Mouse (Mus musculus) limb, embryonic 10.5 days (tissue): ENCODE results near the gene Wdr4. TPM values are rescaled to one million over a fixed set of nuclear protein-coding genes. Genes with fewer than 3 reads are reported as not detected.
"Not testable (repeated sequence)": the region's sequence is repeated elsewhere in the genome, so short reads cannot be mapped to it uniquely, and the experiment has no call there.

Experiments
- DNase-seq: peaks from one replicate; pipeline ENCODE4 v3.0.0-alpha.2; 2017; ENCODE audit warnings: low spot score
- H3K27ac ChIP-seq: fragments of 300-500 bp; sonication (generic); 2 replicates; pipeline ENCODE4 v1.5.1; 2016; ENCODE audit warnings: mild to moderate bottlenecking
- H3K27me3 ChIP-seq: fragments of 300-500 bp; sonication (generic); 2 replicates; pipeline ENCODE4 v1.6.1; 2016; ENCODE audit warnings: low read depth, mild to moderate bottlenecking; ENCODE audit not compliant: poor library complexity, severe bottlenecking
- H3K36me3 ChIP-seq: fragments of 300-500 bp; sonication (generic); 2 replicates; pipeline ENCODE4 v1.6.1; 2016; ENCODE audit warnings: mild to moderate bottlenecking, moderate library complexity
- H3K4me1 ChIP-seq: fragments of 300-500 bp; sonication (generic); 2 replicates; pipeline ENCODE4 v1.6.1; 2016
- H3K4me3 ChIP-seq: fragments of 300-500 bp; sonication (generic); 2 replicates; pipeline ENCODE4 v1.5.1; 2016; ENCODE audit warnings: mild to moderate bottlenecking, moderate library complexity
- H3K9me3 ChIP-seq: fragments of 300-500 bp; sonication (generic); replicated peaks from 2 replicates; pipeline ENCODE4 v1.6.1; 2016; ENCODE audit warnings: mild to moderate bottlenecking
- WGBS: fragments of 180-500 bp; shearing (Covaris S2); methylation state at CpG from one replicate; pipeline ENCODE4 v1.1.7; 2016; 5-methylcytosine and 5-hydroxymethylcytosine counted together
- polyA plus RNA-seq: library from polyadenylated mRNA; unstranded; fragments of >200 nt; fragmentation: Nextera tagmentation; extraction: Ambion mirVana; gene quantifications from 2 replicates; pipeline ENCODE4 v1.2.1, GENCODE M21; 2016

Wdr4 gene
- polyA plus RNA-seq, 1 experiment from 2014 or later = 69.5 TPM

DNA sequence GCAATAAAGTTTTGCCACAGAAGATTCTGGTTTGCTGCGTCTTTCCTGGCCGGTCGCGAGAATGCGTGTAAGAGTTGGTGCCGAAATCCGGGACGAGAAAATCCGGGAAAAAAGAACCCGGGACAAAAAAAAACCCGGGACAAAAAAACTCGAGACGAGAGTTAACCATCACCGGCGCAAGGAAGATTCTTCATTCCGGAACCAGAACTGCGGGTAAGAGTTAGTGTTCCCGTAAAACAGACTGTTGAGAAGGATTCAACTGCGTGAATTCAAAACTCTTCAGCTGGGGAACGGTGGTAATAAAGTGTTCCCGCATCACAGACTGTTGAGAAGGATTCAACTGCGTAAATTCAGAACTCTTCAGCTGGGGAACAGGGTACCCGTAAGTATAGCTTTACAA is 32.8 kb upstream of the Wdr4 start:
- H3K27me3 ChIP-seq, H3K27ac ChIP-seq, DNase-seq, H3K9me3 ChIP-seq, H3K4me3 ChIP-seq, H3K36me3 ChIP-seq: not testable (repeated sequence)
- H3K4me1 ChIP-seq = peaks cover 26% of the 10 kb centered on the region
- whole genome bisulfite sequencing = 95% methylated on average over 23 of the region's 23 CpGs

DNA sequence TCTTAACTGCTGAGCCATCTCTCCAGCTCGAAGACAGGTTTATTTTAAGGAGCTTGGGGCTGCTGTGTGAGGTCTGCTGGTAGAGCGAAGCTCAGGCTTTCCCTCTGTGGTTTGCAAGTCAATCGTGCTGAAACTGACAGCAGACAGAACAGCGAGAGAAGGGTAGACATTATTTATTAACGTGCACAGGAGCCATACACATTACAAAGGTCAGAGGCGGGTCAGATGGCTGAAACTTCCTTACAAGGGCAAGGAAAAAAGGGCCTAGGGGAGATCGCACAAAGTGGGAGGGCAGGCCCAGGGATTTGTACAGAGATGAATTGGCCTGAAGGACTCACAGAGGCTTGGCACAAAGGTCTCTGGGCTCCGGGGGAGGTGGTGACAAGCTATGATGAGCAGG is 29.6 kb upstream of the Wdr4 start:
- Histone ChIP-seq H3K36me3 (no peaks in the 10 kb centered on the region), H3K9me3 (no peaks in the 10 kb centered on the region), H3K27me3 (no peaks in the 10 kb centered on the region), H3K27ac (no peak overlapping the region), H3K4me1 (peaks cover 11% of the 10 kb centered on the region), H3K4me3 (no peak overlapping the region)
- WGBS = 59% methylated on average over 8 of the region's 8 CpGs
- no peak for DNase-seq

DNA sequence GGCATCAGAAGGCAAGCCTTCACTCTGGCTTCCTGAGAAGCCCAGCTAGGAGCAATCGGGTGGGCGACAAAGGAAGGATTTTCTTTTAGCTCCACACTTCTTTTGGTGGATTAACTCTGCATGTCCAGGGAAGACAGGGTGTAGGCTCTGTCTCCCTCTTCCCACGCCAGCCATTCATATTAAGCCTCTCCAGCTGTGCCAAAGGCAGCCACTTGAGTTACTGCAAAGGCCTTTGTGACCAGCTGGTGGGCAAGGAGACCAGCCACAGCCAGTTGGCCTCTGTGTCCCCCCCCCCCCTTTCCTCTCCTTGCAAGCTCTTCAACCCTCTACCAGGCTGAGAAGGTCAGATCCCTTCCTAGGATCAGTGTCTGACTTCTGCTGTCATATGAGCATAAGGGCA is 28.2 kb upstream of the Wdr4 start:
- no peaks in the 10 kb centered on the region for H3K27me3 ChIP-seq
- H3K9me3 ChIP-seq = no peaks in the 10 kb centered on the region
- H3K36me3 ChIP-seq = no peaks in the 10 kb centered on the region
- DNase-seq = no peak
- WGBS = 84% methylated on average over 3 of the region's 3 CpGs
- peaks cover 11% of the 10 kb centered on the region for H3K4me1 ChIP-seq
- no peak overlapping the region for H3K4me3 ChIP-seq
- H3K27ac ChIP-seq = peak overlapping the region; percentile 12; the same call in 1 of the 2 replicates

DNA sequence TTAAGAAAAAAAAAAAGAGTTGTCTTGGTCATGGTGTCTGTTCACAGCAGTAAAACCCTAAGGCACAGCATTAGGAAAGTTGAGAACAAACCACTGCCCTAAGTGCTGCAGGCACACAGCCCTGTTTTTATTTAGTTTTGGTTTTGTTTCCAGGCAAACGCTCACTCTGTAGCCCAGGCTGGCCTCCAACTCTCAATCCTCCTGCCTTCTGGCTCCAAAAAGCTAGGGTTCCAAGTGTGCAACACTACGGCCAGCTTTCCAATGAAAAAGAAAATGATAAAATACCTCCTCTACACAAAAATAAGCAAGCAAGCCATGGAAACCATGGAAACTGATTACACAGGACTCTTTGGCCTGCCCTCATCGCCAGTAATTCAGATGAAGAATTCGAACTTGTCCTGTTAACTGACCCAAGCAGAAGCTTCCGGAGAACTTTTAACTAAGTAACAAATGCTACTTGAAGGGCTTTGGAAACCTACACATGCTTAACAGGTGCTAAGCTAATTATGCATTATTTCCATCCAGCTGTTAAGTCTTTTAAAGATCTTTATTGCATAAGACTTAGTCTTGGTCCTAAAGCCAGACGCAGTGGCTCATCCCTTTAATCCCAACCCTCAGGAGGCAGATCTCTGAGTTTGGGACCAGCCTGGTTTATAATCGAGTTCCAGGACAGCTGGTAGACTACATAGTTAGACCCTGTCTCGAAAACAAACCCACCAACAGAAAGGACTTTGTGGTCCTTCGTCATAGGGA is 26.8 kb upstream of the Wdr4 start:
- Histone ChIP-seq H3K27me3 (no peaks in the 10 kb centered on the region), H3K36me3 (no peaks in the 10 kb centered on the region), H3K27ac (no peak overlapping the region), H3K9me3 (no peaks in the 10 kb centered on the region), H3K4me1 (peaks cover 18% of the 10 kb centered on the region), H3K4me3 (no peak overlapping the region)
- WGBS = 91% methylated on average over 9 of the region's 9 CpGs
- DNase-seq = no peak

DNA sequence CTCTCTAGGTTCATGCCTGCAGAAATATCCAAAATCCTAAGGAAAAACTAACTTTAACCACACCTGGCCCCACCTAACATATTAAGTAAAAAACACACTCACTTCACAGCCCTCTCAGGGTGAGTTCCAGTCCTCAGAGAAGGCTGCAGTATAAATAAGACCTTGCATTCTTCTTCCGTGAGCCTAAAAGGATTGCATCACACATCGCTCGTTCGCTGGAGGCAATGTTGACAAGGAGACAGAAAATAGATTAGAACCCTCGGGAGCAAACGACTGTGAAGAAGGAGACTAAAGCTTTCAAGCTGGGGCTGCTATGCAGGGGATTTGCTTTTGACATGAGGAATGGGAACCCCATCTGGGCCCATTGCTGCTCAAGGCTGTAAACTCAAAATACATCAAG is 23.8 kb upstream of the Wdr4 start:
- Histone ChIP-seq H3K36me3 (no peaks in the 10 kb centered on the region), H3K27me3 (no peaks in the 10 kb centered on the region), H3K4me3 (no peak overlapping the region), H3K4me1 (peaks cover 29% of the 10 kb centered on the region), H3K27ac (no peak overlapping the region), H3K9me3 (no peaks in the 10 kb centered on the region)
- no peak for DNase-seq
- 49% methylated on average over 6 of the region's 6 CpGs for WGBS

DNA sequence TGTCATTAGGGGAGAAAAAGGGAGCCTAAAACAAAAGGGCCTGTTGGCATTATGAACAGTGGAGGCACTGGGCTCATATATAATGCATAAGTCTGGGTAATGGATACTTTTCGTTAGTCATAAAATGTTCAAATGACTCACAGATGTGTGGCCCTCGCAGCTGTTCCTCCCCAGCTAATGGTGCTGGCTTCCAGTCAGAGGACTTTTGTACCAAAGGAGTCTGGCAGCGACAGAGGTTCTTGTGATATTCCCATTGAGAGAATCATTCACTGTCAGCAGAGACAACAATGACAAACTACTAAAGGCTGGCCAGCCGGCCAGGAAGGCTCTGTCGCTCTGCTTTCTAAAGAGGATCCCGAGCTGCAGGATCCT is 21.7 kb upstream of the Wdr4 start:
- H3K36me3 ChIP-seq = no peaks in the 10 kb centered on the region
- H3K27me3 ChIP-seq = no peaks in the 10 kb centered on the region
- H3K4me3 ChIP-seq = no peak overlapping the region
- peak overlapping the region; percentile 71 for H3K27ac ChIP-seq
- H3K4me1 ChIP-seq = peaks cover 25% of the 10 kb centered on the region
- WGBS = 42% methylated on average over 6 of the region's 6 CpGs
- no peaks in the 10 kb centered on the region for H3K9me3 ChIP-seq
- DNase-seq = peak; percentile 65

DNA sequence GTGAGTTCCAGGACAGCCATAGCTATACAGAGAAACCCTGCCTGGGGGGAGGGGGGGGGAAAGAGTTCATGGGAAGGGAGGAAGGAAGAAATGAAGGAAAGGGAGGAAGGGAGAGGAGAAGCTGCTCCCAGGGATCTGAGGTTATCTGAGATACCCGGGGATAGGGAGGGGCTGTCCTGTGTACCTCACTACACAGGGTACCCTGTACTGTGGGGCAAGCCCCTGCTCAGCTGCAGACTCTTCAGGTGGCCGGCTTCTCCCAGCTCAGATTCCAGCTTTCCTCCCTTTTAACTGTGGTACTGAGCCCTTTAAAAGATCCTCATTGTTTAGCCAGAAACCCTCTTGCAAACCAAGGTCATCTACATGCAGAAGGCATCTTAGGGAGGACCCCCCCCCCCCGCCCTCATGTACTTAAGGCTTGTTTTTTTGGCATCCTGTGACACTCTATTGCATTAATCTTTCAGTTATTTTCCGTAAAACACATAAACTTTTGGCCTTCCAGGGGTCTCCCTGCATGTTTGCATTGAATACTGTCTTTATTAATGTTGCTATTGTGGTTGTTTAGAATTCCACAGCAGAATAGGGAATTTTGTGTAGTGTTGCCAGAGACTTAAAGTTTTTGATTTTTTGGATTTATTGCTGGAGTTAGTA is 21.2 kb upstream of the Wdr4 start:
- Histone ChIP-seq H3K27me3 (no peaks in the 10 kb centered on the region), H3K4me1 (peaks cover 29% of the 10 kb centered on the region), H3K27ac (peak overlapping the region; percentile 71), H3K36me3 (no peaks in the 10 kb centered on the region), H3K9me3 (no peaks in the 10 kb centered on the region), H3K4me3 (no peak overlapping the region)
- WGBS = 74% methylated on average over 4 of the region's 4 CpGs
- no peak for DNase-seq

DNA sequence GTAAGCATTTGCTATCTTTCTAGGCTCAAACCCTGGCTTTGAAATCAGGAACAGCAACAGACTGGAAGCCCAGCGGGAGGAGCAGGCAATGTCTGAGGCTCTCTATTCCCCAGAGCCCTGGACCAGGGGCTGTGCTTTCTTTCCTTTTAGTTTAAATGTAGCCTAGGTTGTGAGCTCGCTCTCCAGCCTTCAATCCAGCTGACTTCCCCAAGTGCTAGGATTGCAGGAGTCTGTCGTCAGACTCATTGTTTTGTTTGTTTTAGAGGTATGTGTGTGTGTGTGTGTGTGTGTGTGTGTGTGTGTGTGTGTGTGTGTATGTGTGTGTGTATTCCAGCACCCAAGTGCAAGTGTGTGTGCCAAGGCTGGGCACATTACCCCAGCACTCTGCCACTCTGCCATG is 20.3 kb upstream of the Wdr4 start:
- 66% methylated on average over 3 of the region's 3 CpGs for WGBS
- H3K36me3 ChIP-seq = no peaks in the 10 kb centered on the region
- no peaks in the 10 kb centered on the region for H3K27me3 ChIP-seq
- H3K27ac ChIP-seq = peak overlapping the region; percentile 71; the same call in 1 of the 2 replicates
- no peak for DNase-seq
- no peak overlapping the region for H3K4me3 ChIP-seq
- no peaks in the 10 kb centered on the region for H3K9me3 ChIP-seq
- H3K4me1 ChIP-seq = peaks cover 38% of the 10 kb centered on the region

DNA sequence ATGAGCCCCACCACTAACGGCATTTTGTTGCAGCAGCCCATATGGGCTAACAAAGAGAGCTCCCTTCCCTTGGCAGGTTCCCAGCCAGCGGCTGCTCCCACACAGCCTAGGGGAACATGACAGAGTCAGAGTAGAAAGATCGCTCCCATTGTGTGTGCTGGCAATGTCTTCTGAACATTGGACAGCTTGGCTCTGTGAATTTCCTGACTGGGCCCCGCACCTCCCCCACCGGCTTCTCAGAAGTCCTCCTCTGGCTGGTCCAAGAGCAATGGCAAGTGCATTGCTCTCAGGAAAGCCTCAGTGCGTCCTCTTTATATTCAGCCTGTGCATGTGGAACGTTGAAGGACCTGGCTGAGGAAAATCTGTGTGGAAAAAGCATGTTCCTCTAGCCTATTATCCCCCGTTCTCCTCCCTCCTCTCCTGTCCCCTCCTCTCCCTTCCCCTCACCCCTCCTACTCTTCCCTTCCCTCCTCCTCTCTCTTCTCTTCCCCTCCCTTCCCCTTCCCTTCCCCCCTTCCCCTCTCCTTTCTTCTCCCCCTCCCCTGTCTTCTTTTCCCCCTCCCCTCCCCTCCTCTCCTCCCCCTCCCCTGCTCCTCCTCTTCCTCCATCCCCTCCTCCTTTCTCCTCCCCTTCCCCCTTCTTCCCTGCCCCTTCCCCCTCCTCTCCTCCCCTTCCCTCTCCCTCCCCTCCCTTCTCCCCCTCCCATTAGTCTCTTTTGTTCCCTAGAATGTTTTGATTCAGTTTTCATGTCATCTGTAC is 16.3 kb upstream of the Wdr4 start:
- Histone ChIP-seq H3K4me3 (no peak overlapping the region), H3K9me3 (no peaks in the 10 kb centered on the region), H3K27me3 (no peaks in the 10 kb centered on the region), H3K36me3 (peaks cover 13% of the 10 kb centered on the region), H3K4me1 (peaks cover 31% of the 10 kb centered on the region), H3K27ac (peak overlapping the region; percentile 72)
- DNase-seq = no peak
- WGBS = 54% methylated on average over 8 of the region's 8 CpGs

DNA sequence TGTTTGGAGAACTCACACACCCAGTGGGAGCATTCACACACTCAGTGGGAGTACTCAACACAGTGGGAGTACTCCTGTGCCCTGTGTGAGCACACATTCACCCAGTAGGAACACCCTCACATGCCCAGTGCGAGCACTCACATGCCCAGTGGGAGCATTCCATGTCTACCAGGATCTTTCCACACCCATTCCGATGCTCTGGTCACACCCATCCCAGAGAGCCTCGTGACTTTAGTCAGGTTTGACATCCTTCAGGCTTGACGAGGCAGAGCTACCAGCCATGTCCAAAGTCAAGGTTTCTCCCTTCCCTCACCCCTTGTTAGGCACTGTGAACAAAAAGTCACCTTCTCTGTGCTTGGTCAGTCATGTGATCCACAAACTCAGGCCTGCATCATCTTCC is 15.6 kb upstream of the Wdr4 start:
- Histone ChIP-seq H3K36me3 (peaks cover 18% of the 10 kb centered on the region), H3K4me1 (peaks cover 24% of the 10 kb centered on the region), H3K27ac (peak overlapping the region; percentile 72), H3K27me3 (no peaks in the 10 kb centered on the region), H3K9me3 (no peaks in the 10 kb centered on the region), H3K4me3 (no peak overlapping the region)
- 84% methylated on average over 4 of the region's 4 CpGs for WGBS
- DNase-seq = no peak

DNA sequence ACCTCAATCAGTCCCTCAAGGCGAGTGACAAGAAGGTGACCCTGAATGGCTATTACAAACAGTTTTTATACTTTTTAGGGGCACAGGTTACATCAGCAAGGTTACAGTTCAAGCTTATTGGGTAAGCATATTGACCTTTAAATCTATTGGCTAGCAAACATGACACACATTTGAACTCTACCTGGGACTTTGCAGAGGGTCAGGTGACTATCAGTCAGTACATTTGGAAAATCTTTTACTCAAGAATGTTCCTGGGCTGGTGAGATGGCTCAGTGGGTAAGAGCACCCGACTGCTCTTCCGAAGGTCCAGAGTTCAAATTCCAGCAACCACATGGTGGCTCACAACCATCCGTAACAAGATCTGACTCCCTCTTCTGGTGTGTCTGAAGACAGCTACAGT is 12.6 kb upstream of the Wdr4 start:
- not testable (repeated sequence) for H3K9me3 ChIP-seq, H3K27ac ChIP-seq, DNase-seq, H3K27me3 ChIP-seq, H3K4me3 ChIP-seq
- H3K4me1 ChIP-seq = peaks cover 18% of the 10 kb centered on the region
- 95% methylated on average over 4 of the region's 4 CpGs for WGBS
- peaks cover 44% of the 10 kb centered on the region for H3K36me3 ChIP-seq

DNA sequence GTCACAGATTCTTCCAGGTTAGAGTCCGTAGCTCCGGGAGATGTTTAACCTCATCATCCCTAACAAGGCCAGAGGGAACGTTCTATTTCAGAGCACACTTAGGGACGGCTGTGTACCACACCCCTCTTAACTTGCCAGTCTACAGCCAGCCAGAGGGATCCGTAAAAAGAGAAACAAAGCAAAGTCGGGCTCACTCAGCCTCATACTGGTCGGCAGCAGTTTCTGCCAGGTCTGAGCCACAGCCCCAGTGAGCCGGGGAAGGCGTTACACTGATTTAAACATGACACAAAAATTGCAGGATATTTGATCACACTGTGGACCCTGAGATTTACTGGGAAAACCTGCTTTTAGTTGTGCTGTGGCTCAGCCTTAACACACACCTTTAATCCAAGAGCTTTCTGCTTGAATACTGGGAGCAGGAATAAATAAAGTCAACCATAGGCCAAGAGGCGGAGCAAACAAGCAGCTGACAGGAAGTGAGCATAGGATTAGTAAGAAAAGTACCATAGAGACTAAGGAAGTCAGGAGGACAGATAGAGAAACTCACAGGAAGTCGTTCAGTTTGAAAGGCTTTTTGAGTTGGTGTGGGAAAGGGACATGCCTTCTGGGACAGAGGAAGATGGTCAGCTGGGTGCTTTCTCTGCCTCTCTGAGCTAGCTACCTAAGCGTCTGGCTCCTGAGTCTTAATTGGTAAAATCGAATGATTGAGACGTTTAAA is 11.8 kb upstream of the Wdr4 start:
- 90% methylated on average over 14 of the region's 14 CpGs for WGBS
- Histone ChIP-seq H3K4me3 (no peak overlapping the region), H3K27me3 (no peaks in the 10 kb centered on the region), H3K36me3 (peaks cover 51% of the 10 kb centered on the region), H3K9me3 (no peaks in the 10 kb centered on the region), H3K4me1 (peaks cover 18% of the 10 kb centered on the region), H3K27ac (no peak overlapping the region)
- DNase-seq = no peak

DNA sequence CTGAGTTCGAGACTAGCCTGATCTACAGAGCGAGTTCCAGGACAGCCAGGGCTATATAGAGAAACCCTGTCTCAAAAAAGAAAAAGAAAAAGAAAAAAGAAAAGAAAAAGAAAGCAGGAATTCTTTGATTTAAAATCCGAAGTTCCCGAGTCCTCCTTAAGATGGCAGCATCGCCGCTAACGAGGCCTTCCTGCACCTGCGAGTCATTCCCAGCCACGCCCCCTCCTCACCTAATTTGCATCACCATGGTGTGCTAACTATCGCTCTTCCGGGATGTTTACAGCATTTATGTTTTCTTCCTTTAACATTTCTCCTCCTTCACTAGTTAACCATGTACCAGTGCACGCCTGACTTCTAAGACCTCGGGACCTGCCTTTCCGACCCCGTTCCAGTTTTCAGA is 9.5 kb upstream of the Wdr4 start:
- Histone ChIP-seq H3K4me1 (no peaks in the 10 kb centered on the region), H3K27ac (no peak overlapping the region), H3K36me3 (peaks cover 69% of the 10 kb centered on the region), H3K27me3 (no peaks in the 10 kb centered on the region), H3K9me3 (no peaks in the 10 kb centered on the region), H3K4me3 (no peak overlapping the region)
- WGBS = 30% methylated on average over 15 of the region's 15 CpGs
- peak; percentile 54 for DNase-seq
